Mouse (Mus musculus) stomach, embryonic 14.5 days (tissue): ENCODE measurements around the gene Gm20441. TPM values are rescaled to one million over a fixed set of nuclear protein-coding genes. Genes with fewer than 3 reads are reported as not detected.

Source experiments
- ATAC-seq: fragments of 200-750 bp; cut with Nextera tagmentation; 2 replicates; pipeline ENCODE4 v1.8.0; 2017; ENCODE audit warnings: low read depth, moderate TSS enrichment; ENCODE audit not compliant: insufficient number of reproducible peaks, insufficient read depth, low FRiP score
- H3K27ac ChIP-seq: fragments of 300-500 bp; sonication (generic); 2 replicates; pipeline ENCODE4 v1.5.1; 2014; ENCODE audit warnings: mild to moderate bottlenecking, low read length, moderate library complexity, mixed read lengths
- H3K27me3 ChIP-seq: fragments of 300-500 bp; sonication (generic); 2 replicates; pipeline ENCODE4 v1.6.1; 2014; ENCODE audit warnings: low read length, control low read depth, mixed read lengths; ENCODE audit not compliant: control insufficient read depth, insufficient read depth
- H3K36me3 ChIP-seq: fragments of 300-500 bp; sonication (generic); 2 replicates; pipeline ENCODE4 v1.6.1; 2014; ENCODE audit warnings: mild to moderate bottlenecking, control low read depth, low read length, moderate library complexity, mixed read lengths; ENCODE audit not compliant: control insufficient read depth, insufficient read depth
- H3K4me1 ChIP-seq: fragments of 300-500 bp; sonication (generic); 2 replicates; pipeline ENCODE4 v1.6.1; 2014; ENCODE audit warnings: low read length, control low read depth, mixed read lengths; ENCODE audit not compliant: control insufficient read depth, insufficient read depth
- H3K4me2 ChIP-seq: fragments of 300-500 bp; sonication (generic); replicated peaks from 2 replicates; pipeline ENCODE4 v1.6.1; 2014; ENCODE audit warnings: low read depth, low read length, control low read depth
- H3K4me3 ChIP-seq: fragments of 300-500 bp; sonication (generic); 2 replicates; pipeline ENCODE4 v1.5.1; 2014; ENCODE audit warnings: low read depth, low read length, control low read depth
- H3K9ac ChIP-seq: fragments of 300-500 bp; sonication (generic); replicated peaks from 2 replicates; pipeline ENCODE4 v1.6.1; 2014; ENCODE audit warnings: low read depth, mild to moderate bottlenecking, control low read depth, low read length, moderate library complexity, mixed read lengths
- H3K9me3 ChIP-seq: fragments of 300-500 bp; sonication (generic); 2 replicates; pipeline ENCODE4 v1.6.1; 2016; ENCODE audit warnings: low read depth, low read length, control low read depth; ENCODE audit not compliant: control insufficient read depth
- WGBS: fragments of 180-500 bp; shearing (Covaris S2); extraction: QIAGEN DNeasy Blood & Tissue Kit; methylation state at CpG from one replicate; pipeline ENCODE4 v1.1.7; 2014; 5-methylcytosine and 5-hydroxymethylcytosine counted together
- polyA plus RNA-seq: library from polyadenylated mRNA; unstranded; fragments of >200 nt; fragmentation: Nextera tagmentation; extraction: Ambion mirVana; gene quantifications from 2 replicates; pipeline ENCODE4 v1.2.1, GENCODE M21; 2014

Gene Gm20441
- polyA plus RNA-seq, 1 experiment from 2014 or later = not detected

DNA sequence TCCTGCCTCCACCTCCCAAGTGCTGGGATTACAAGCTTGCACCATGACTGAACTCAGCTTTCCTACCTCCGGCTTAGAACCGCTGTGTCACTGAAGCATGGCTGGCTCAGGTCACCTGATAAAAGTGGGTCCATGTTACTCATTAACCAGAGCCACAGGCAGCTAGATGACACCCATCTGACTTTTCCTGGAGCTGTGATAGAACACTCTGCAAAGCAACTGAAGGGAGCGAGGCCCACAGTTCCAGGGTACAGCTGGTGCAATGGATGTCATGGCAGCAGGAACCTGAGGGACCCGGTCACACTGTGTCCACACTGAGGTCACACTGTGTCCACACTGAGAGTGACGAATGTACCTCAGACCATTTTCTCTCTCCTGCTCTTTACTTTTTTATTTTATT is 9.1 kb upstream of the Gm20441 start:
- Histone ChIP-seq H3K9ac (no peak overlapping the region), H3K36me3 (no peaks in the 10 kb centered on the region), H3K27ac (no peak overlapping the region), H3K4me3 (no peak overlapping the region), H3K9me3 (no peaks in the 10 kb centered on the region), H3K4me2 (no peak overlapping the region), H3K4me1 (0 out of 2 replicates have a peak, but pooled peaks cover 4% of the 10 kb centered on the region), H3K27me3 (no peaks in the 10 kb centered on the region)
- WGBS = 71% methylated on average over 5 of the region's 5 CpGs
- ATAC-seq = peak; percentile 76; the same call in 1 of the 2 replicates

DNA sequence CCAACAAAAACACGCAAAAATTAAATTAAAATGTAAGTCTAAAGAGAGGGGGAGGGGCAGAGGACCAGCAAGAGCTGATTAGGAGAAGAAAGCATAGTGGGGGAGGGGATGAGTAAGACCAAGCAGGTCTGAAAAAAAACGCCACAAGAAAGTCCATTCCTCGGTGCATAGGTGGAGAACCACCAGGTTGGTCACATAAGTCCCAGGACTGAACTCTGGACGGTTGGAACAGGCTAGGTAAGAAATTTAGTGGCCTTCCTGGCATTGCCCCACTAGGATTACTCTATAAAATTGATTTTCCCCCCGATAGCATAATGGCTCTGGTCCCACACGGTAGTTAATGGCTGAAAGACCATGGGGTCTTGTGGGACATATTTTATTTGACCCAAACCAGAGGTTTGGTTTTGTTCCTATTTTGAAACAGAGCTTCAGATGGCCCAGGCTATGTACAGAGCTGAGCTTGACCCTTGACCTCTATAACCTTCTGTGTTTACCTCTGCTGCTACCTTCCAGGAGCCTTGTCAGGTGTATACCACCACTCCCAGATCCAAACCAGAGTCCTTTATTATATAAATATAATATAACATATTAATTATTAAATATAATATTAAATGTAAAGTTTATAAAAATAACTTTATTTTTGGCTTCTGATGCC is 8.5 kb upstream of the Gm20441 start:
- Histone ChIP-seq H3K27ac (no peak overlapping the region), H3K9ac (no peak overlapping the region), H3K4me3 (no peak overlapping the region), H3K36me3 (no peaks in the 10 kb centered on the region), H3K27me3 (no peaks in the 10 kb centered on the region), H3K4me2 (no peak overlapping the region), H3K4me1 (0 out of 2 replicates have a peak, but pooled peaks cover 4% of the 10 kb centered on the region), H3K9me3 (no peaks in the 10 kb centered on the region)
- no peak for ATAC-seq
- WGBS = 75% methylated on average over 6 of the region's 6 CpGs

DNA sequence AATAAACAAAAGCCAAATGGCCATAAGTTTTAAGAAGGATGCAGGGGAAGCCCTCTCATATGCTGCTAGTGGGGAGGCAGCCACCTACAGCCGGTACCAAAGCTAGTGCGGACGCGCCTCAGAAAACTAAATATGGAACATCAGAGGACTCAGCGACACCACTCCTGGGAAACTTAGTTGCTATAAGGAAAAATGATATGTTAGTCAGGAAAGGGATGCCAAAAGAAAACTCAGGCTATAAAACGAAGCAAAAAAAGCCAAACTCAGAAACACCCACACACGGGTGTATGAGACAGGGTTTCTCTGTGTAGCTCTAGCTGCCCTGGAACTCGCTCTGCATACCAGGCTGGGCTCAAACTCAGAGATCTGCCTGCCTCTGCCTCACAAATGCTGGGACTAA is 7.5 kb upstream of the Gm20441 start:
- Histone ChIP-seq H3K36me3 (no peaks in the 10 kb centered on the region), H3K27ac (no peak overlapping the region), H3K4me3 (no peak overlapping the region), H3K4me1 (0 out of 2 replicates have a peak, but pooled peaks cover 4% of the 10 kb centered on the region), H3K27me3 (no peaks in the 10 kb centered on the region), H3K4me2 (no peak overlapping the region), H3K9ac (no peak overlapping the region), H3K9me3 (no peaks in the 10 kb centered on the region)
- 94% methylated on average over 8 of the region's 8 CpGs for WGBS
- no peak for ATAC-seq

DNA sequence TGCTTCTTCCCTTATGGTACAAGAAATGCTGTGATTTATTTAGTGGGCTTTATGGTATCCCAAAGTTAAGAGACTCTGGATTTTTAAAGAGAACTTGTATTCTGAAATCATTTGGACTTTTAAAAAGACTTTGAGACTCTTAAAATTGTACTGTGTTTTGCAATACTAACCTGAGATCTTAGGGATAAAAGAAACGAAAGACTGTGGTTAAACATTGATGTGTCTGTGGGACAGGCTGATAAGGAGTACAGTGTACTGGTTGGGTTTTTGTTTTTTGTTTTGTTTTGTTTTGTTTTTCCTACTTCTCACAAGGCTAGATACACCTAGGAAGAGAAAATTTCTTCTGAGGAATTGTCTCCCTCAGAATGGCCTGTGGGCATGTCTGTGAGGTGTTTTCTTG is 4.7 kb upstream of the Gm20441 start:
- Histone ChIP-seq H3K9ac (no peak overlapping the region), H3K4me1 (no peaks in the 10 kb centered on the region), H3K9me3 (no peaks in the 10 kb centered on the region), H3K4me2 (no peak overlapping the region), H3K4me3 (no peak overlapping the region), H3K36me3 (no peaks in the 10 kb centered on the region), H3K27me3 (no peaks in the 10 kb centered on the region), H3K27ac (no peak overlapping the region)
- ATAC-seq = no peak
- 62% methylated on average over 1 of the region's 1 CpGs for WGBS

DNA sequence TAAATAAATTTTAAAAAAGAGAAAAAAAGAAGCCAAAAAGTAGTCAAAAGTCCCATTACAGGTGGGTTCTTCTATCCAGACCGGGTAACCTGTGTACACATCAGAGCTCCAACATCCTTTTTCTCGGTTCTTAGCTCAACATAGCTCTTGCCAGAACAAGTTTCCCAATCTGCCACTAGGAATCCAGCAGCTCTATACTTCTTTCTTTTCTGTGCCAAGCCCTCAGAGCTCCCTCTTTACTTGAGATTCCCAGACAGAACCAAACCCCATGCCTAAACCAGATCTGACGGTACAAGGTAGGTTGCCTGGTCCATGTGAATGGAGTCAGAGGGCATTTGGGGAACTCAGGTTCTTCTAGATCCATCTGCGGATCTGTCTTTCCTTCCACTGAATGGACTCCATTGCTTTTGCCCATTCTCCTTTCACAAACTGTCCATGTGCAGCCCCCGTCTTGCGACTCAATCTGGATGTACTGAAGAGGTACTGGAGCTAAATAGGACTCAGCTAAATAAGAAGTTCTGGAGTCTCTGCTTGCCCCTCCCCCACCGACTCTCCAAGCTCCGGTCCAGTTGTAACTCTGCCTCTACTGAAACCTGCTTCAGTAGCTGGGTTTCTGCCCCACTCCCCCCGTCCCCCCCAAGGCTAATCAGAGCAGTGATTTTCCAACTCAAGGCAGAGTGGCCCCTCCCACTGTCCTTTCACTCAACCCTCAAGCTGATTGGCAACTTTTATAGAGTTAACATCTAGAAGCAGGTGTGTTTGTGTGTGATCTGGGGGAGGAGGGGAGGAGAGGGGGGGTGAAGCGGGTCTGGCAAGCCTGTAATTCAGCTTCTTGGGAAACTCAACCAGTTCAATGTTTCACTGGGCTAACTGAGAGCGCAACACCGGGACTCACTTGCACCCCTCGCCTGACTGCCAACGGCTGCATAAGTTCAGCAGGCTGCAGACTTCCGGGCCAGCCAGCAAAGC is 1.3 kb downstream of the Gm20441 start:
- H3K27me3 ChIP-seq = no peaks in the 10 kb centered on the region
- H3K9me3 ChIP-seq = no peaks in the 10 kb centered on the region
- H3K36me3 ChIP-seq = no peaks in the 10 kb centered on the region
- peak; percentile 47 for ATAC-seq
- H3K4me1 ChIP-seq = peaks cover 4% of the 10 kb centered on the region; the same call in 1 of the 2 replicates
- H3K27ac ChIP-seq = peak overlapping the region; percentile 27; the same call in 1 of the 2 replicates
- no peak overlapping the region for H3K9ac ChIP-seq
- peak overlapping the region; percentile 86 for H3K4me2 ChIP-seq
- H3K4me3 ChIP-seq = peak overlapping the region; percentile 47; the same call in 1 of the 2 replicates
- 34% methylated on average over 15 of the region's 15 CpGs for WGBS

DNA sequence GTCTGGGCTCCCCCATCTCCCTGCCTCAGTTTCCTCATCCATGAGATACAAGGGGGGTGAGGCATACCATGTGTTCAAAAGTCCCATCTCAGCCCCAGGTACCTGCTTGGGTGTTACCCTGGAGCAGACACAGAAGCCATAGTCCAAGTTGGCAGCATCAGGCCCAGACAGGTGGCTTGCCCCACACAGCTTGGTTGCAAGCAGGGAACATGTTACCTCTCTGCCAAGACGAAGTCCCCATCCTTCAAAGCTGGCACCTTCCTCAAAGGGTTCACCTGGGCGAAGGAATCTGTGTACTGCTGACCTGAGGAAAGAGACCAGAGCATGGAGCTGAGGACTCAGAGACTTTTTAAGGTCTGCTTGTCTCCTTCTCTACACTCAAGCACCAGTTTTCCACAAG is 2.9 kb downstream of the Gm20441 start:
- Histone ChIP-seq H3K9me3 (no peaks in the 10 kb centered on the region), H3K27ac (no peak overlapping the region)
- 79% methylated on average over 2 of the region's 2 CpGs for WGBS

DNA sequence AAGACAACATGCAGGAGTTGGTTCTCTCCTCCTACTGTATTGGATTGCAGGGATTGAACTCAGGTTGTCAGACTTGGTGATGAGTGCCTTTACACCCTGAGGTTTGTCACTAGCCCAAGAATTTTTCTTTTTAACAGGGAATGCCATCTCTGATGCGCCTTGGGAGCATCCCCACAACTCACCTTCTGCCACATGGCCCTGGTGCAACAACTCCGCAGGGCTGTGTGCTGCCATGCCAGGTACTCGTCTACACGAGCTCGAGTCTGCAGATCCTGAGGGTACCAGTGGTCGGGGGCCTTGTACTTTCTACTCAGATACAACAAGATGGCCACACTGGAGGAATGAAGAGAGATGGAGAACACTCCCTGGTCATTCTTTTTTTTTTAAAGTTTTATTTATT is 4.2 kb downstream of the Gm20441 start:
- H3K4me3 ChIP-seq = no peak overlapping the region
- peaks cover 10% of the 10 kb centered on the region; the same call in 1 of the 2 replicates for H3K4me1 ChIP-seq
- no peaks in the 10 kb centered on the region for H3K27me3 ChIP-seq
- no peak overlapping the region for H3K4me2 ChIP-seq
- no peak overlapping the region for H3K9ac ChIP-seq
- no peaks in the 10 kb centered on the region for H3K9me3 ChIP-seq
- H3K36me3 ChIP-seq = no peaks in the 10 kb centered on the region
- H3K27ac ChIP-seq = no peak overlapping the region
- 86% methylated on average over 6 of the region's 6 CpGs for WGBS
- ATAC-seq = no peak

More for the DNA sequence above, 2.9 kb downstream of the Gm20441 start:
- H3K27me3 ChIP-seq = no peaks in the 10 kb centered on the region
- no peak for ATAC-seq
- H3K4me2 ChIP-seq = no peak overlapping the region
- H3K4me1 ChIP-seq = peaks cover 6% of the 10 kb centered on the region; the same call in 1 of the 2 replicates
- no peaks in the 10 kb centered on the region for H3K36me3 ChIP-seq
- no peak overlapping the region for H3K9ac ChIP-seq
- no peak overlapping the region for H3K4me3 ChIP-seq

DNA sequence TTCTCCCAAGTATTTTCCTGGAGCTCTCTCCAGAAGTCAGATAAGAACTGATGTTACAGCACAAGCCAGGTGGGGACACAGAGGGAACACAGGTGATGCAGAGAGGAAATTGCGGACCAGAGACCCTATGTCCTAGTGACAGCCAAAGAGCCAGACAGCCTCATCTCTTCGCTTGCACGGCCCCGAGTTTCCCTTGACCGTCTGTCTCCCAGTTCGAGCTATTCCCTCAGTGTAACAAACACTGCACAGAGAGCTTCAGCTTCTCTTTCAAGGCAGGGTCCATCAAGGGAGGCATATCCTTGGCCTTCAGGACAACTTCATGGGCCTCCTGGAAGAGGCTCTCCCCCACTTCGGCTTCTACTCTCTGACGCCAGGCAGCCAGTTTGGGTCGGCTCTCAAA is 6.2 kb downstream of the Gm20441 start:
- WGBS = 92% methylated on average over 9 of the region's 9 CpGs
- no peak overlapping the region for H3K9ac ChIP-seq
- H3K4me2 ChIP-seq = no peak overlapping the region
- no peak overlapping the region for H3K27ac ChIP-seq
- no peaks in the 10 kb centered on the region for H3K36me3 ChIP-seq
- 0 out of 2 replicates have a peak, but pooled peaks cover 6% of the 10 kb centered on the region for H3K4me1 ChIP-seq
- H3K9me3 ChIP-seq = no peaks in the 10 kb centered on the region
- H3K4me3 ChIP-seq = no peak overlapping the region
- H3K27me3 ChIP-seq = no peaks in the 10 kb centered on the region
- no peak for ATAC-seq
